Mouse (Mus musculus) Muller cell, postnatal 12 days (primary cell): Measurements from ENCODE around the gene Pgam2.
"Not testable (repeated sequence)": the region's sequence is repeated elsewhere in the genome, so short reads cannot be mapped to it uniquely, and the experiment has no call there.

Experiments used
- DNase-seq: peaks from one replicate; pipeline ENCODE4 v3.0.0-alpha.2; 2015; ENCODE audit errors: inconsistent ontology term

Pgam2 gene

DNA sequence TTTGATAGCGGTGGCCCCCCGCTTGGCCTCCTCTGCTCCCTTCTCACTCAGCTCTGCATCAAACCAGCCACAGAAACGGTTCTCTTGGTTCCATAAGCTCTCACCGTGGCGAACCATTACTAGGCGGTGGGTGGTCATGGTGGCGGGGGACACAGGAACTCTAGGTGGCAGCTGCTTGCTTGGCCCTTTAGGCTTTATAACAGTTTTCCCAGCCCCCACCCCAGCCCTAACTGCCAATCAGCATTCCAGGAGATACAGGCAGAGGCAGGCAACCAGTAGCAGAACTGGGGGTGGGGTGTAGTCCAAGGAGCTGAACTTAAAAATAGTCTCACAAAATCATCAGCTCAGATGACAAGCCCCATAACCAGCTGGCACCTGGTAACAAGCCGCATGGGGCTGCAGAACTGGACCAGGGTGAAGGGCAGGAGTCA, at the start of gene Pgam2:
TSS of gene Pgam2 (minus strand) at position 183 of the 431 bp plus-strand sequence.
- DNase-seq = no peak

DNA sequence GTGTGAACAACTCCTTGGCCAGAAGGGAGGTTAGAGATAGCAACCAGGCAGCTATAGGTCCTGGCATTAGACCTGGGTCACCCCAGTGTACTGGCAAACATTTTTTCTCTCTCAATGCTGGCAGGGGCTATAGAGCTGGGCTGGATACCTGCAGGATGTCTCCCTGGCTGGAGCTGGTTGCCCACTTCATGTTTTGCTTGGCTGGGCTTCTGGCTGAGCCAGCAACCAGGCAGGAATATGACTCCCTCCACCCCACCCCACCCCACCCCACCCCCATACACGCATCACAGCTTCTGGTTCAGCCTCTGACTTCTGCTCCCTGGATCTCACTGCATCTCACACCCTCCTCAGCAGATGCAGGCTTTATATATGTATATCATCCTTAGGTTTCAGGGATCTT, 48.8 kb upstream of the Pgam2 start:
- no peak for DNase-seq

- DNase-seq = no peak
These were observed 47.6 kb upstream of the Pgam2 start for GRCm38 (mm10) chr11:5851021-5851736.

DNA sequence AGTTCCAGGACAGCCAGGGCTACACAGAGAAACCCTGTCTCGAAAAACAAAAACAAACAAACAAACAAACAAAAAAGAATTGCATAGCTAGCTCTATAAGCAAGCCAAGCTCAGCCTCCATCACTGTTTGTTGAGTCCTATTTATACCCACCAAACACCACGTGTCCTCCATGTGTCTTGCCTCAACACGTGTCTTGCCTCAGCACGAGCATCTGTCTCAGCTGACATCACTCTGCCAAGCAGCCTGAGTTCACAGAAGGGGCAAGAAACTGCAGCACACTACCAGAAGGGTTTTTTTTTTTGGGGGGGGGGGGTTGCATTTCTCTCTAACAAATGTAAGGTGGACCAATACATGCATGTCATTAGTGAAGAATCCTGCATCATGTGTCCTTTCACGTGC, 46.9 kb upstream of the Pgam2 start:
- DNase-seq = no peak

DNA sequence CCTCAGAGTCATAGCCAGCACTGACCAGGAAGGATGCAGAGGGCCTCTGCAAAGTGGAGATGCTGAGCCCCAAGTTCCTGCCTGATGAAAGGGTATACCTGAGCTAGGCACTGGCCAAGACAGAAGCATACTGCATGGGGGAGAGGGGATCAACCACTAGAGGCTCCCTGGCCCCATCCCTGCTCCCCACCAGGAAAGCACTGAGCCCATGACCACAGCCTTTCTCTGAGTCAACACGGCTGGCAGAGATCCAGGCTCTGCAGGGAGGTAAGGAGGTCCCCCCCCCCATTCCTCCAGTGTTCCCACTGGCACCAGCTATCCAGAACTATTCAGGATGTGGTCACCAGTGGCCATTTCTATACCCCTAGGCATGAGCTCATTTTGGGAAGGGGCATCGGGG, 45.8 kb upstream of the Pgam2 start:
- DNase-seq = peak; percentile 90

- DNase-seq = peak; percentile 80
These were observed 45.2 kb upstream of the Pgam2 start for GRCm38 (mm10) chr11:5848741-5849140.

DNA sequence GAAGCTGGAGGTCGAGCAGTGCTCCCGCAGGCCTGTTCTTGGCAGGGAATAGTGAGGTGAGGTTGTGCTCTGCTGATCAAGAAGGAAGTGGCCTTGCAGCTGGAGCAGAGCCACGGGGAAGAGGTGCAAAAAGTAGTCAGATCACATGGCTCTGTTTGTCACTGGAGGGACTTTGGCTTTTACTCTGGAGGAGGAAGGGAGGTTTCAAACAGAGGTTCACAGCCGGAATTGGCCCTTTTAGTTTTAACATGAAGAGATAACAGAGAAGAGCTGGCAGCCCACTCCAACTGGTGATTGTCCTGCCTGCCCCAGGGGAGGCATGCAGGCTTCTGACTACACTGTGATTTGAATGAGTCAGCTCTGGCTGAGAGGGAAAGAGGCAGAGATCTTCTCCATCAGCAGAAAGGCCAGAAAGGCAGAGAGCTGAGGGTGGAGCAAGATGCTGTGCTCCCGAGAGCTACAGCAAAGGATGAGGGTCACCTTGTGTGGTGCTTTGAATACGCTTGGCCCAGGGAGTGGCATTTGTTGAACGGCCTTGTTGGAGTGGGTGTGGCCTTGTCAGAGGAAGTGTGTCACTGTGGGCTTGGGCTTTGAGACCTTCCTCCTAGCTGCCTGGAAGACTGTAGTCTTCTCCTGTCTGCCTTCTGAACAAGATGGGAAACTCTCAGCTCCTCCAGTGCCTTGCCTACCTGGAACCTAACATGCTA, 43.3 kb upstream of the Pgam2 start:
- DNase-seq = peak; percentile 35

GRCm38 (mm10) chr11:5843131-5843530, 39.6 kb upstream of the Pgam2 start:
- DNase-seq = no peak

- no peak for DNase-seq
These were observed 38.2 kb upstream of the Pgam2 start for GRCm38 (mm10) chr11:5841751-5842150.

DNA sequence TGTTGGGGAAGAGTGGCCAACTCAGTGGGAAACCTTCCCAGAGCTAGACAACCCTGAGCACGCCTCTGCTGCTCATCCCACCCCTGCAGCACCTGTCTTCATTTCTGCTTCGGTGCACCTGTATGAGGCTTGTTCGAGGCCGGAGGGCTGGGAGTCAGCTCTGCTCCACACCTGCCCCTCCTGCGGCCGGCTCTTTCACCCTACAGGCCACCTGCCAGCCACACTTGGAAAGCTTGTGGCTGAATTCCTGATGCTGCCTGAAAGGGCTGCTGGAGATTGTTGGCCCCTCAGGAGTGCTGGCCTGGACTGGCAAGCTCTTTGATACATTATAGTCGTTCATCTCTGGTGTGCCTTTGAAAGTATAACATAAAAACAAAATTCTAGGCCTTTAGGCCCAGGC, 36.8 kb upstream of the Pgam2 start:
- DNase-seq = no peak

DNA sequence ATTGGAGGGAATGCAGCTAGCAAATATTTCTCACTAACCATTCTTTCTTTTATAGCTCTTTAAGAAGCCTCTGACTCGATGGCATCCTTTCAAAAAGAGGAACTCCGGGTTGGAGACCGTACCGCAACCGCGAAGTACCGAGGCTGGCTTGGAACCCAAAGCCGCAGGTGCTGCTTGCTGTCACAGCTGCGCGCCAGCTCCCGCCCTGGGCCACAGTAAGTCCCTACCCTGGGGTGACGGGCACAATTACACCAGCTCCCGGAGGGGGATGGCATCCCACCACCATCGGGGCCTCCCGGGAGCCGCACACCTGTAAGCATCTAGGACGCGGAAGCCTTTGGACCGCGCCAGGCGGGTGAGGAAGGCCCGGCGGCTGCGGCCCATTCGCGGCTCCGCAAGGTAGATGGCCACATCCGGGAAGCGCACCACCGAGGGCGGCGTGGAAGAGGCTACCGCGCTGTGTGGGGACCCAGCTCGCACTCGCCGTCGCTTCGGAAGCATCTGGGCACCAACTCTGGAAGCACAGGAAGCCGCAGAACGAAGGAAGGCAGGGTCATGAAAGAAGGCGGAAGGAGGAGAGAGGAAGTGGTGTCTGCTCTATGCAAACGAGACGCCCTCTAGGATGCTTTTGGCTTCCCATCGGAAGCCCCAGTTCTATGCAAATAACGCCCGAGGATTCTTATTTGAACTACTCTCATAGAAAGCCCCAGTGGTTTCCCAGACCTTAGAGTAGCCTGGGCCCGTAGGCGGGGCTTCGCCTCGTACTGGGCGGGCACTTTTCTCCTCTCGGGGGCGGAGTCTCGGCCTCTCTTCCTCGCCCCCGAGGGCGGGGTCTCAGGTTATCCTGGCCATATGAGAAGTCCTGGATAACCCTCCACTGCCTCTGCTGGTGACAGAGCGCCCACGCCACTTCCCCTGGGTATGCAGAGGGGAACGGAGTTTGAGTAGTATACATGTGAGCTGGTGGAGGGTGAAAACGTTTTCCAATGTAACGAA, 34.0 kb upstream of the Pgam2 start, which contains the start of gene Polm:
TSS of gene Polm (minus strand) at position 766 of the 996 bp plus-strand sequence.
- peak; percentile 97 for DNase-seq

DNA sequence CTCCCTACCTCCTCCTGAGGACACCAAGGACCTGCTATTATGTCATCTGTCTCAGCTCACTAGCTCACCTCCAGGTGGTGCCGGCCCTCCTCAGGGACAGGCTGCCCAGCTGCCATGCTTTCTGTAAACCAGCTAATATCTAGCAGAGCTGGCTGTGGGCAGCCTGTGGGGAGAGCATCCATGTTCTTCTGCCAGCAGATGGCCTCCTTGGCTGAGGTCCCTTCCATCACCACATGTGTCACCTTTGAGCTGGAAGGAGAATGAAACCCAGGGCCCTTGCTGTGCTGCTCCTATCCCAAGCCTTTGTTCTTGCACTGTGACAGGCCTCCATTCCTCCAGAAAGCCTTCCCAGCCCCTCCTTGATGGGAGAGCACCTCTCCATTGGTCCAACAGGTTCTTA, 32.6 kb upstream of the Pgam2 start:
- DNase-seq = peak; percentile 39

- DNase-seq = peak; percentile 79
These were observed 31.5 kb upstream of the Pgam2 start for GRCm38 (mm10) chr11:5835057-5835456.

DNA sequence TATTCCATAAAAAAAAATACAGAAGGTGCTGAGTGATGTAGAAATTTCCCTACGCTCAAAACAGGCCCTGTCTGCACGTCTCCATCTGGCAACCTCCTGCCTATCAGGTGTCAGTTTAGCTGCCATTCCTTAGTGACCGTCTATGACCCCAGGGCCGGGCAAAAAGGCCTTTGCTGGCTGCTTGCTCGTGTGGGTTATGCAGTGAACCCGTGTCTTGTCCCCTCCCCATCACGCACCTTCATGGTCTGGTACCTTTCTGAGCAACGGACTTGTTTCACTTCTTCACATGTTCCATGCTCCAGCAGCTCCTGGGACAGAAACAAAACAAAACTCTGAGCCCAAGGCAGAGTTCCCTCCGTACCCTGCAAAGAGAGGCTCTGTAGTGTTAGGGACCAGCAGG, 31.0 kb upstream of the Pgam2 start:
- no peak for DNase-seq

DNA sequence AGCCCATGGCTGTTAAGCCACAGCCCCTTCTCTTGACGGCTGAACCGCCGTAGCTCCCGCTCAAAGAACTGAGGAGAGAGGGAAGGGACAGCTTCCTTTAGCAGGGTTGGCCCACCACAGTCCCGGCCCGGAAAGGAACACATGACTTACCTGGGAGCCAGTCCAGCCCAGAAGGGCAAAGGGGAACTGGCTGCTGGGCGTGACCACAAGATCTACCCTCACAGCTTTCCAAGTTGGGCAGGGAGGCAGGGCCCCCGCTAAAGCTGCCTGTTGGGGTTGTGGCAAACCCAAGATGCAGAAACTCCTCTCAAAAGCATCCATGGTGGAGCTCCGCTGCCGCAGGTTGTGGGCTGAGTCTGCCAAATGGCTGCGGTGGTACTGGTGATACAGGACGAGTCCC, 25.8 kb upstream of the Pgam2 start:
- no peak for DNase-seq

- no peak for DNase-seq
These were observed 25.1 kb upstream of the Pgam2 start for GRCm38 (mm10) chr11:5828509-5829191.

GRCm38 (mm10) chr11:5827931-5828330, 24.4 kb upstream of the Pgam2 start:
- DNase-seq = no peak

DNA sequence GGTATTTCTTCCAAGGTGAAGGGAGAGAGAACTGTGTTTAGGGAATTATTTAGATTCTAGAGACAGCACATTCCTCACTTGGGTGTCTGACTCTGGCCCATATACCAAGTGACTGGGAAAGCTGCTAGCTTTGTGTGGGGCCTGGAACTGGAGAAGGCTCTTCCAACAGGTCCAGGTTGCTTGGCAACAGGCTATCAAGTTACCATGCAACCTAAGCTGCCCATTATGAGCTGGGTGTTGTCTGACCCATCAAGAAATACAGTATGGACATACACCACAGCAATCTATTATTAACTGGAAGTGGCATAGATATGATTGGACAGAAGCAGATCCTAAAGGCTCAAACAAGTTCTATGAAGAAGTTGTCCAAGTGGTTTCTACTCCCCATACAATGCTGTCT, 21.9 kb upstream of the Pgam2 start:
- DNase-seq = no peak

GRCm38 (mm10) chr11:5819223-5819622, 15.7 kb upstream of the Pgam2 start:
- DNase-seq = no peak

DNA sequence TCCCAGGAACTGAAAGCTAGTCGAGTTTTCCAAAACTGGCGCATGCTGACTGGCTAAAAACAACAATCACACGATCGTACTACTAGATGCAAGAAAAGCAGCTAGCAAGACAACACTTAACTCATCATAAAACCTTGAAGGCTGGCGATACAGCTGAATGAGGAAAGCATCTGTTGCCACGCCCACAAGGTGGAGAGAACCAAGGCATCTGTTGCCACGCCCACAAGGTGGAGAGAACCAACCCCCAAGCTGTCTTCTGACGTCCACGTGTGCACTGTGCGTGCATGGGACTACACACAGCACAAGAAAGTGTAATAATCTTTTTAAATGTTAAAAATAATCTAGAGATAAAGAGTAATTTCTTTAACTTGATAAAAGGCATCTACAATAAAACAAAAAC, 9.8 kb upstream of the Pgam2 start:
- DNase-seq = no peak

DNA sequence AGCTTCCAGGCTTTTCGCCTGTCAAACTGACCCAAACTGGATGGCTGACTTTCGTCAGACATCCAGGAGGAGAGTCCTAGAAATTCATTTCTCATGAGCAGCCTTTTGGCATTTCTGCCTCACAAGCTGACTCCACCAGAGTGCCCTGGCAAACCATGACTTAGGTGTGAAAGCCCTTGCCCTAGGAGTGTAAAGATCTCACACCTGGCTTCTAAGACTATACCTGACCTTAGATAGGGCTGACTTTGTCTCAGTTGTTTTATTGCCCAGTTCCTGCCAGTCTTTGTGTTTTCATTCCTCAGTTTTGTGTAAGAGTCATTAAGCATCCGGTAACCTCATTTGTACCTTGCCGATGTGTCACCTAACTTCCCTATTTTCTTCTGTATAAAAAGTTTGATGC, 6.0 kb upstream of the Pgam2 start:
- DNase-seq = not testable (repeated sequence)
